Mouse (Mus musculus): ENCODE data around the gene Slco1a1.

GRCm38 (mm10) chr6:141888248-141888647, 58.5 kb downstream of the Slco1a1 start:
- no peak for TF ChIP-seq CTCF (IDR thresholded peaks at IDR 0.05; ENCODE audit: control insufficient read depth, insufficient read depth, low read length)
- TF ChIP-seq POLR2A (IDR thresholded peaks at IDR 0.05; ENCODE audit: borderline replicate concordance, control insufficient read depth, low read depth, low read length), result no peak

Measured in bone marrow, adult 2 months (tissue).